Mouse (Mus musculus) retina, postnatal 1 day (tissue): ENCODE measurements around the gene Tuba1b.
A peak's percentile ranks its signal among the peaks of the same experiment; 100 is the strongest.
"Not testable (repeated sequence)": the region's sequence is repeated elsewhere in the genome, so short reads cannot be mapped to it uniquely, and the experiment has no call there.

Experiments
- DNase-seq: peaks from one replicate; pipeline ENCODE4 v3.0.0-alpha.2; 2012

Gene Tuba1b

DNA sequence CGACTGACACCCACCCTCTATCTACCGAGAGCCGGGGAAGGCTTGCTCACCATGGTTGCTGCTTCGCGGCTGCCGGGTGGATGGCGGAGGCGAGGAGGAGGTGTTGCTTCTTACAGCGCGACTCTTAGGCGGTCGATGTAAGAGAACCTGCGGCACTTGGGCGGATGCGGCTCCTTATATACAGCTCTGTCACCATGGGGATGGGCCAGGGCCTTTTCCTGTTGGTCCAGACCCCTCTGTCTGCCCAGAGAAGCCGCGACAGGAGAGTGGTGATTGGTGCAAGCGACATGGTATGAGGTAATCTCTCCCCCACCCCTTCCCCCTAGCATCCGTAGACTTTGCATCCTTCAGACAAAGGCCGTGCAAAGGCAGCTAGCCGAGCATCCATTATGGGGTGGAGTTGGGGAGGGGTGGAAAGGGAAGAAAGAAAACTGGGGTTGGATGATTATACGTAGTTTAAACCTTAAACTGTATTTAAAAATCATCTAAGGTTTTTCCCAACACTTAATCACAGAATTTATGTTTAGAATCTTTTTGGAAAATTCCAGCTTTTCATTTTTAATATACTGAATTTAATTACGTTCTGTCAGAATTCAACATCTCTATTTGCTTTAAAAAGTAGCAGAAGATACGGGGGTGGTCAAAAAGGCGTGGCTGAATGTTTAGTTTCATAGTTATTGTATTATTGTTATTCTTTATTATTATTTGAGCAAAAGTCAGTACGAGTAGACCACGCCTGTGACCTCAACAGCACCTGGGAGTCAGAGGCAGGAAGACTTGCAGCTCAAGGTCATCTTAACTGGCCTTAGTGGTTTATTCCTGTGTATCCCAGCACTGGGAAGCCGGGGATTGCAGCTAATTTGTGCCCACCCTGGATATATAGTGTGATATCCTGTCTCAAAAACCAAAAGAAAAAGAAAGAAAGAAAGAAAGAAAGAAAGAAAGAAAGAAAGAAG, 19.3 kb upstream of the Tuba1b start, which contains the start of the genes Gm49450 and Tuba1a:
Gene Gm49450 (minus strand): TSS at position 151 of the 956 bp plus-strand sequence.
Gene Tuba1a (minus strand): TSS at position 303 of the 956 bp plus-strand sequence.
- DNase-seq, result peak; percentile 100

GRCm38 (mm10) chr15:98952751-98953400, 18.5 kb upstream of the Tuba1b start:
- peak; percentile 76 for DNase-seq

DNA sequence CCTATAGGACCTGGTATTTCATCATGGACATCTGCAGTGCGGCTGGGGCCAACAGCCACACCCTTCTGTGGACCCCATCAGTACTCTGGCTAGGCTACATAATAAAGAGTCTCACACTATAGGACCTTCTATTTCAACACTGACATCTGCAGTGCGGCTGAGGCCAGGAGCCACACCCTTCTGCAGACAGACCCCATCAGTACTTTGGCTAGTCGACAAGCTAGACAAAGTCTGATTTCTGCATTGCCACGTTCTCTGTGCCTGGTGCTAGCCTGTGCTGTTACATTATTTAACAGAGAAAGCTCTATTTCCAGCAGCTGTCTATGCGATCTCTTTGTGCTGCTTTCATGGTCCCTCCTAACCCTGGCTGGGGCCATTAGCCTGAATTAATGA, 17.7 kb upstream of the Tuba1b start:
- no peak for DNase-seq

DNA sequence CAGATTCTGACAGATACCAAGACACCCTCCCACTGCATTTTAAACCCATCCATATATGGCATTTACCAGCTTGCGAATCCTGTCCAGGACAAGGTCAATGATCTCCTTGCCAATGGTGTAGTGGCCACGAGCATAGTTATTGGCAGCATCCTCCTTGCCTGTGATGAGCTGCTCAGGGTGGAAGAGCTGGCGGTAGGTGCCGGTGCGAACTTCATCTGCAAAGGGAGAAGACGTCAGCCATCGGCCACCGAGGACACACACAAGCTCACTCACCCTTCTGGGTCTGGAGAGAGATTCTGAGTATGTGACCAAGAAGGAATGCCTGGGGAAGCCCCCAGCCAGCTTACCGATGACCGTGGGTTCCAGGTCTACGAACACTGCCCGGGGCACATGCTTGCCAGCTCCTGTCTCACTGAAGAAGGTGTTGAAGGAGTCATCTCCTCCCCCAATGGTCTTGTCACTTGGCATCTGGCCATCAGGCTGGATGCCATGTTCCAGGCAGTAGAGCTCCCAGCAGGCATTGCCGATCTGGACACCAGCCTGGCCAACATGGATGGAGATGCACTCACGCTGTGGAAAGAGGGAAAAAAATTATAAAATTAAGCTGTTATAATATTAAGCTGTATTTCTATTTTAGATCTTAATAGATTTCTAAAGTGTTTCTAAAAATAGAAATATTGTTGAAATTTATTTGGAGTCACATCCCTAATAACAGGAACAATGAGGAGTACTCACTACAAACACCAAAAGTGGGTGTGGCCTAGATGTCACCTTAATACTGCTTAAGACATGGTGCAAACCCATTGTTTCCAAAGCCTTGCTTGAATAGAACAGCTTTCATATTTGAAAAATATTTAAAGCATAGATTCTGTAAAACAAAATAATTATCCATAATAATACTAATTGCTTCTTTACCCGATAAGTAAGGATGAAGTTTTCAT, 17.0 kb upstream of the Tuba1b start:
- not testable (repeated sequence) for DNase-seq

GRCm38 (mm10) chr15:98949607-98949892, 15.2 kb upstream of the Tuba1b start:
- no peak for DNase-seq

DNA sequence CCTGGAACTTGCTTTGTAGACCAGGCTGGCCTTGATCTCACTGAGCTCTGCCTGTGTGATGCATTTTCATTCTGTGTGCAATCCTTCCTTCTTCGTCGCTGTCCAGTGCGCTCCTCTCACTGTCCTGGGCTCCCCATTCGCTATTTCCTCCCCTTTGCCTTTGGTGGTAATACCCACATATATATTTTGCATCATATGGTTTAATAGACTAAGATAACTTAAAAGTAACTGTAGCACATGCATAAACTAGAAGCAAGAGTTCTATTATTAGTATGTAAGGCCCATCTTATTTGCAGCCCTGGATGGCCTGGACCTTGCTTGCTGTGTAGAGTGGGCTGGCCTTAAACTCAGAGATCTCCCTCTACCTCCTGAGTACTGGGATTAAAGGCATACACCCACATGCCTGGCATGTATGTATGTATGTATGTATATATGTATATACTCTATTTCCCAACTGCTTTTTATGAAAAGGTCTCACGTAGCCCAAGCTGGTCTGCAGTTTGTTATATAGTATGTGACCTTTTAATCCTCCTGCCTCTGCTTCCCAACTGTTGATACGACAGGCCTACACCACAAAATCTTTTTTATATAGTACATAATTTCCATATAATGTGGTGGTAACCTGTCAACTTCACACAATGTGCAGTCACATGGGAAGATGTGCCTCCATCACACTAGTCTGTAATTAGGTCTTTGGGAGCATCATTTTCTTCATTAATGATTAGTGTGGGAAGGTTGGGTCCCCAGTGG, 14.7 kb upstream of the Tuba1b start:
- no peak for DNase-seq

DNA sequence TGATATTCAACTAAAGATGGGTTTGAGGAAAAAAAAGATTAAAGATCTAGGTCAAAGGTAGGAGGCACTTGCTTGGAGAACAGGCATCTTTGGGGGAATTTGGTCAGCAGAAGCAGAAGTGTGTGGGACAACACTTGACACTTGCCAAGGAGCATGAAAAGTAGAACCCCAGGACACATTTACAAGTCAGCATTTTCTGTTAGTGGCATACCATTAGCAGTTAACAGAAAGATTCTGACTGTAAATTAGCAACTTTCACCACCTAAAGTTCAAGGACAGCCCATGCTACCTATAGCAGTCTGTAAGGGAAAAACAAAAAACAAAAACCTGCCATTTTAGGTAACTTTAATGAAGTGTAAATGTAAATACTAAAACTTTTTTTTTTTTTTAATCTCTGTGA, 14.0 kb upstream of the Tuba1b start:
- no peak for DNase-seq

GRCm38 (mm10) chr15:98947884-98948283, 13.5 kb upstream of the Tuba1b start:
- peak; percentile 68 for DNase-seq

- no peak for DNase-seq
These were observed 8.8 kb upstream of the Tuba1b start for GRCm38 (mm10) chr15:98943133-98943532.

- no peak for DNase-seq
These were observed 7.7 kb upstream of the Tuba1b start for GRCm38 (mm10) chr15:98942081-98942480.

DNA sequence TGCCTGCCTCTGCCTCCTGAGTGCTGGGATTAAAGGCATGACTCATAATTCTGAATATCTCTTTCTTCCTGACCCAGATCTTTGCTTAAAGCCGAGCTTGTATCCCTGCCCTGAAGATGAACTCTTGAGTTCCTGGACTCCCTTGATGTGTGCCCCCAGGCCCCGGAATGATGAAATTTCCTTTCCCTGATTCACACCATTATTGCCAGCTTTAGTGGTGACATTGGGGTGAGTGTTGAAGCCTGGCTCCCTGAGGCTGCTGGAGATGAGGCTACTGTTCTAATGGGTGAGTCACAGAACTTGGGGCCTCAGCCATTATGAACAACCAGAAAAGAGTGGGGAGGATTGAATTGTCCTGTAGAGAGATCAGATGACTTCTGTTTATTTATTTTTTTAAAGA, 7.2 kb upstream of the Tuba1b start:
- DNase-seq, result no peak

GRCm38 (mm10) chr15:98940816-98941215, 6.5 kb upstream of the Tuba1b start:
- peak; percentile 71 for DNase-seq

GRCm38 (mm10) chr15:98933833-98934216, 540 bp downstream of the Tuba1b start:
- peak; percentile 98 for DNase-seq

- DNase-seq, result not testable (repeated sequence)
These were observed 1.2 kb downstream of the Tuba1b start for GRCm38 (mm10) chr15:98933004-98933671.

DNA sequence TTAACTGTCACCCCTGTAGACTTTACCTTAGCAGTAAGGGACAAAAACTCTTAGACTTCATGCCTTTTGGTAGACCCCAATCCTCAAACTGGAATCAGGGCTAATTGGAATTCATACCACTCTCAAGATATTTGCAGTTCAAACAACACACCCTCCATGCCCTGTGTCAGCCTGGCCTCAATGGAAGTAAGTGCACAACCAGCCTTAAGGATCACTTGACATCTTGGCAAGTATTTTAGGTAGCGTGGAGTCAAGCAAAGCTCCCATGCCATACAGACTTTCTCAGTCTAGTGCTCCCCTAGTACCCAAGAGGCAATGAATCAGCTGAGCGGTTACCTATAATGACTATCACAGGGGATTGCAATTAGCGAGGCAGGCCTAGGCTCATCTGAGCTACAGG, 3.4 kb downstream of the Tuba1b start:
- no peak for DNase-seq

DNA sequence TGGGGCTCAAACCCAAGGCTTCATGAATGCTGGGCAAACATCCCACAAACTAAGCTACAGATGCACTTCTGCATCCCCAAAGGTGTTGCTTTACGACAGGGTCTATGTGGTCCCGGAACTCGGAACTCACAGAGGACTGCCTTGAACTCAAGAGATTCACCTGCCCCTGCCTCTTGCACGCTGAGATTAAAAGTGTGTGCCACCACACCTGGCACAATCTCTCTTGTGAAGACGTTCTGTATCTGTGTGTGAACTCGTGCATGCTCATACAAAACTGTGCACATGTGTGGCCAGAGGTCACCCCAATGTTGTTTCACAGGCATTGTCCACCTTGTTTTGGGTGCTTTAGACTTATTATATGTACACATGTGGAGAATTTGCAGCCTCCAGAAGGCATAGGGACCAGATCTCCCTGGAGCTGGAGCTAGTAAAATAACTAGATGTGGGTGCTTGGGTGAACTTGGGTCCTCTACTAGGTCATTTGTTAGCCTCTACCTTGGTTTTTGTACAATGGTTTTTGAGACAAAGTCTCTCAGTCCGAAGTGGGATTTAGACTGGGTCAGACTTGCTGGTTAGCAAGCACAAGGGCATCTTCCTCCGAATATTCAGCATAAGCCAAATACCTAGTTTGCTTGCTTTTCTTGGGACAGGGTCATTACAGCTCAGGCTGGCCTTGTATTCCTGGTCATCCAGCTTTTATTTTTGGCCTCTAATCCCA, 4.2 kb downstream of the Tuba1b start:
- no peak for DNase-seq

DNA sequence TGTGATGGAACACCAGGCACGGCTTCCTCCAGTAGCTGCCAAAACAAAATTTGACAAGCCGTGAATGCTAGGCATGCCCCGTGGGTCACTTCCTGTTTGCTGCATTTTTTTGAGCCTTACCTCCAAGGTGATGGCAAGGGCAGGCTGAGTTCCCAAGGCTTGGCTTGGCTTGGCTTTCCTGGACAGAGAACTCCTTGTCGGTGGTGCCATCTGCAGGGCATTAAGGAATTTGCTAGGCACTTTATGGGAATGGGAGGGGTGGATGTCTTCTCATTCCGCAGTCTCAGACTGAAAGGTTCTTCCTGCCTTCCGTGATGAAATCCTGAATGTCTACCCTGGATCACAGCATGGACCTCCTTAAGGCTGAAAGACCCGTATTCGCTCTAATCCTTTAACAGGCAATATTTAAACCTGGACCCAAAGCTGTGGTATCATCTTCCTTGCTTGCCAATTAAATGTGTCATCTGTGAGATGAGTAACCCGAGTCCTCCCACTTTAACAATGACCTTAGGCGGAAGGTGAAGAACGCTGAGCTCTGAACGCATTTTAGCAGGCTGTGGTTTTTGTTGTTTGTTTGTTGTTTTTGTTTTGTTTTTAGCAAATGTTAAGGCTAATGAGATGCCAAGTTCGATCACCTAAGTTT, 5.6 kb downstream of the Tuba1b start:
- DNase-seq, result peak; percentile 91

- no peak for DNase-seq
These were observed 6.8 kb downstream of the Tuba1b start for GRCm38 (mm10) chr15:98927566-98927965.

- DNase-seq, result no peak
These were observed 9.7 kb downstream of the Tuba1b start for GRCm38 (mm10) chr15:98924682-98925081.

DNA sequence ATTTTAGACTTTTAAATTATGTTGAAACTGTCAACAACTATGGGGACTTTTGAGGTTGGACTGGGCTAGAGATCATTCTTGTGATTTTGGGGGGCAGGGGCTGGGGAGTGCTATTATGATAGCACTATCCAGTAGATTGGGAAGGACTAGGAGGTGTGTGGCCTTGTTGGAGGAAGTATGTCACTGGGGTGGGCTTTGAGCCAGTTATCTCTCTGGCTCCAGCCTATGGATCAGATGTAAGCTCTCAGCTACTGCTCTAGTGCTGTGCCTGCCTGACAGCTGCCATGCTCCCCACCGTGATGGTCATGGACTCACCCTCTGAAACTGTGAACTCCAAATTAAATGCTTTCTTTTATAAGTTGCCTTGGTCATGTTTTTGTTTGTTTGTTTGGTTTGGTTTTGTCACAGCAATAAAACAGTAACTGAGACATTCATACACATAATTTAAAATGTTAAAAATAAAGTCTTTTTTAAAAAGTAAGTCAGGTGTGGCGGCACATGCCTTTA, 11.3 kb downstream of the Tuba1b start:
- no peak for DNase-seq
